Mouse (Mus musculus) hindbrain, embryonic 10.5 days (tissue): ENCODE results near the gene Hoxa11. TPM values are rescaled to one million over a fixed set of nuclear protein-coding genes. Genes with fewer than 3 reads are reported as not detected.
A peak's percentile ranks its signal among the peaks of the same experiment; 100 is the strongest.

Source experiments
- DNase-seq: peaks from one replicate; pipeline ENCODE4 v3.0.0-alpha.2; 2017; ENCODE audit warnings: low spot score
- H3K27ac ChIP-seq: fragments of 300-500 bp; sonication (generic); 2 replicates; pipeline ENCODE4 v1.5.1; 2016; ENCODE audit warnings: mild to moderate bottlenecking, moderate library complexity
- H3K27me3 ChIP-seq: fragments of 300-500 bp; sonication (generic); 2 replicates; pipeline ENCODE4 v1.6.1; 2016; ENCODE audit warnings: mild to moderate bottlenecking; ENCODE audit not compliant: poor library complexity, insufficient read depth, severe bottlenecking
- H3K36me3 ChIP-seq: fragments of 300-500 bp; sonication (generic); 2 replicates; pipeline ENCODE4 v1.6.1; 2016; ENCODE audit warnings: mild to moderate bottlenecking, moderate library complexity
- H3K4me1 ChIP-seq: fragments of 300-500 bp; sonication (generic); replicated peaks from 2 replicates; pipeline ENCODE4 v1.6.1; 2016; ENCODE audit warnings: mild to moderate bottlenecking
- H3K4me3 ChIP-seq: fragments of 300-500 bp; sonication (generic); 2 replicates; pipeline ENCODE4 v1.5.1; 2016; ENCODE audit warnings: mild to moderate bottlenecking, moderate library complexity
- H3K9me3 ChIP-seq: fragments of 300-500 bp; sonication (generic); 2 replicates; pipeline ENCODE4 v1.6.1; 2016; ENCODE audit warnings: mild to moderate bottlenecking, moderate library complexity
- WGBS: fragments of 180-500 bp; shearing (Covaris S2); methylation state at CpG from one replicate; pipeline ENCODE4 v1.1.7; 2016; 5-methylcytosine and 5-hydroxymethylcytosine counted together
- polyA plus RNA-seq: library from polyadenylated mRNA; unstranded; fragments of >200 nt; fragmentation: Nextera tagmentation; extraction: Ambion mirVana; gene quantifications from 2 replicates; pipeline ENCODE4 v1.2.1, GENCODE M21; 2016

Gene Hoxa11
- polyA plus RNA-seq, 1 experiment from 2014 or later: not detected

- Histone ChIP-seq H3K36me3 (no peaks in the 10 kb centered on the region), H3K27ac (no peak overlapping the region), H3K4me3 (no peak overlapping the region), H3K4me1 (peaks cover 15% of the 10 kb centered on the region), H3K27me3 (peaks cover 100% of the 10 kb centered on the region), H3K9me3 (no peaks in the 10 kb centered on the region)
- WGBS: 2% methylated on average over 24 of the region's 24 CpGs
- peak; percentile 60 for DNase-seq
Observed at GRCm38 (mm10) chr6:52262463-52263320, 17.1 kb upstream of the Hoxa11 start.

GRCm38 (mm10) chr6:52261751-52262462 lies 16.3 kb upstream of the Hoxa11 start:
- H3K27me3 ChIP-seq: peaks cover 100% of the 10 kb centered on the region
- WGBS: 3% methylated on average over 9 of the region's 9 CpGs
- H3K27ac ChIP-seq: no peak overlapping the region
- H3K9me3 ChIP-seq: no peaks in the 10 kb centered on the region
- peaks cover 15% of the 10 kb centered on the region for H3K4me1 ChIP-seq
- no peak overlapping the region for H3K4me3 ChIP-seq
- no peaks in the 10 kb centered on the region for H3K36me3 ChIP-seq
- DNase-seq: peak; percentile 43

GRCm38 (mm10) chr6:52260654-52261575 lies 15.3 kb upstream of the Hoxa11 start, which contains the start of gene Hoxa13:
TSS of gene Hoxa13 (minus strand) at chr6:52260880.
- Histone ChIP-seq H3K4me3 (peak within 1 kb of the TSS; percentile 45), H3K9me3 (no peaks in the 10 kb centered on the region), H3K4me1 (peaks cover 15% of the 10 kb centered on the region), H3K36me3 (no peaks in the 10 kb centered on the region), H3K27ac (no peak within 1 kb of the TSS), H3K27me3 (peaks cover 100% of the 10 kb centered on the region)
- under 1% methylated on average over 37 of the region's 72 CpGs for WGBS
- DNase-seq: peak; percentile 70

- H3K9me3 ChIP-seq: no peaks in the 10 kb centered on the region
- no peaks in the 10 kb centered on the region for H3K36me3 ChIP-seq
- DNase-seq: peak; percentile 61
- under 1% methylated on average over 39 of the region's 39 CpGs for WGBS
- peak overlapping the region; percentile 29 for H3K4me3 ChIP-seq
- no peak overlapping the region for H3K27ac ChIP-seq
- peaks cover 15% of the 10 kb centered on the region for H3K4me1 ChIP-seq
- peaks cover 100% of the 10 kb centered on the region for H3K27me3 ChIP-seq
Observed at GRCm38 (mm10) chr6:52259811-52260261, 14.2 kb upstream of the Hoxa11 start.

- Histone ChIP-seq H3K9me3 (no peaks in the 10 kb centered on the region), H3K36me3 (no peaks in the 10 kb centered on the region), H3K27me3 (peaks cover 100% of the 10 kb centered on the region), H3K4me3 (no peak overlapping the region), H3K4me1 (peaks cover 15% of the 10 kb centered on the region), H3K27ac (no peak overlapping the region)
- peak; percentile 61 for DNase-seq
- 1% methylated on average over 25 of the region's 25 CpGs for WGBS
Observed at GRCm38 (mm10) chr6:52259081-52259790, 13.6 kb upstream of the Hoxa11 start.

GRCm38 (mm10) chr6:52256956-52257355 lies 11.3 kb upstream of the Hoxa11 start:
- Histone ChIP-seq H3K4me3 (no peak overlapping the region), H3K27ac (no peak overlapping the region), H3K27me3 (peaks cover 100% of the 10 kb centered on the region), H3K4me1 (peaks cover 19% of the 10 kb centered on the region), H3K9me3 (no peaks in the 10 kb centered on the region), H3K36me3 (no peaks in the 10 kb centered on the region)
- under 1% methylated on average over 6 of the region's 6 CpGs for WGBS
- peak; percentile 80 for DNase-seq

- Histone ChIP-seq H3K4me1 (peaks cover 4% of the 10 kb centered on the region; the same call in 1 of the 2 replicates), H3K27me3 (peaks cover 100% of the 10 kb centered on the region), H3K4me3 (0 out of 2 replicates have a peak overlapping the region, but pooled peaks have one; percentile 13), H3K27ac (no peak overlapping the region), H3K36me3 (no peaks in the 10 kb centered on the region), H3K9me3 (no peaks in the 10 kb centered on the region)
- DNase-seq: peak; percentile 56
- WGBS: 2% methylated on average over 59 of the region's 59 CpGs
Observed at GRCm38 (mm10) chr6:52253511-52254500, 8.2 kb upstream of the Hoxa11 start.

GRCm38 (mm10) chr6:52252775-52253376 lies 7.3 kb upstream of the Hoxa11 start:
- peaks cover 4% of the 10 kb centered on the region; the same call in 1 of the 2 replicates for H3K4me1 ChIP-seq
- H3K27ac ChIP-seq: no peak overlapping the region
- 3% methylated on average over 35 of the region's 35 CpGs for WGBS
- no peak overlapping the region for H3K4me3 ChIP-seq
- peaks cover 100% of the 10 kb centered on the region for H3K27me3 ChIP-seq
- H3K36me3 ChIP-seq: no peaks in the 10 kb centered on the region
- no peak for DNase-seq
- no peaks in the 10 kb centered on the region for H3K9me3 ChIP-seq

- no peak for DNase-seq
- H3K9me3 ChIP-seq: no peaks in the 10 kb centered on the region
- no peak overlapping the region for H3K27ac ChIP-seq
- H3K36me3 ChIP-seq: no peaks in the 10 kb centered on the region
- peaks cover 100% of the 10 kb centered on the region for H3K27me3 ChIP-seq
- no peak overlapping the region for H3K4me3 ChIP-seq
- WGBS: 2% methylated on average over 24 of the region's 24 CpGs
- peaks cover 4% of the 10 kb centered on the region; the same call in 1 of the 2 replicates for H3K4me1 ChIP-seq
Observed at GRCm38 (mm10) chr6:52252016-52252774, 6.6 kb upstream of the Hoxa11 start.

GRCm38 (mm10) chr6:52251177-52251879 lies 5.7 kb upstream of the Hoxa11 start:
- Histone ChIP-seq H3K9me3 (no peaks in the 10 kb centered on the region), H3K27ac (no peak overlapping the region), H3K27me3 (peaks cover 100% of the 10 kb centered on the region), H3K4me1 (peaks cover 7% of the 10 kb centered on the region; the same call in 1 of the 2 replicates), H3K36me3 (no peaks in the 10 kb centered on the region), H3K4me3 (no peak overlapping the region)
- no peak for DNase-seq
- 9% methylated on average over 7 of the region's 7 CpGs for WGBS
